Mouse (Mus musculus): ENCODE data around the gene Nmral1.

DNA sequence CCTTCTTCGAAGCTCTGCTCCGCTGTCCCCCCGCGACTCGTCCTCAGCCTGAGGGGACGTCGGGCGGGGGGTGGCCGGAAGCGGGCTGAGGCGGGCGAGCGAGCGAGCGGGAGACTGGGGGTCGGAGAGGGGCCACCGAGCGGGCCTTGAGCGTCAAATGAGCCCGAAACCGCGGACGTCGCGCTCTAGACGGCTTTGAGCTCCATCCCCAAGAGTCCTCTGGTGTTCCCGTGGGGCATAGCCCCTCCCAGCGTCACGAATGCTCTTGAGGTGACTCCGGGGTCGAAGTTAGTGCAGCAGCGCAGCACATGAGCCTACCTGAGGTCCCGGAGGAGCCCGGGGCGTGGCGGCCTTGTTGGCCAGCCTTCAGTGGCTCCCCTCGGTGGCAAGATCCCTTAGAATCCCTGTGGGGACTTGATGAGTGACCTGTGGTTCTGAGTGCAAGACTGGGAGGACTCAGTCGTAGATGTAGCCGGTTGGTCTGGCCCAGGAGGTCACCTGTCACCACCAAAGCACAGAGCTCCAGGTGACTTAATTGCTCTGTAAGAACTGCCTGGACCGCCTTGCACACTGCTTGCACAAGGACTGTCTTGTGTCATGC, 7.5 kb upstream of the Nmral1 start:
- no peak for TF ChIP-seq CTCF (IDR thresholded peaks at IDR 0.05; ENCODE audit: low read depth)
- TF ChIP-seq EP300 (IDR thresholded peaks at IDR 0.05; ENCODE audit: low read depth), result no peak
